Mouse (Mus musculus): ENCODE measurements around the gene Ano4.

DNA sequence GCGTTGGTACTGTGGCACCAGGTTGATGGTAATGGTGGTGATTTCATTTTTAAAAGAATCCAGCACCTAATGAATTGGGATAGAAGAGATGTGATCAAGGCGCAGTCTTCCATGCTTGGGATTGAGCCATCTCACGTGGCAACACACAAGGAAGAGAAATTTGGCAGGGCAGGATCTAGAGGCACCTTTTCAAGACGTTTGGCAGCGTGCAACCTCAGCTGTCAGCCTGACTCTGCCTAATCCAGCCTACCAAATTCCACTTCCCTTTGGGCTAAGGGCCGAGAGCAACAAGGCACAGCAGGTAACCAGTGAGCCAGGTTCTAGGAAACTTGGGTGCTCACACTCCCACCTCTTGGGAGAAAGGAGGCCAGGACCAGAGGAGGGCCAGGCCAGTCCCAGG is 1.0 kb upstream of the Ano4 start:
- no peak for TF ChIP-seq CTCF (IDR thresholded peaks at IDR 0.05; ENCODE audit: control insufficient read depth, insufficient read depth, insufficient replicate concordance, low read depth, low read length)
- TF ChIP-seq POLR2A (IDR thresholded peaks at IDR 0.05; ENCODE audit: control insufficient read depth, low read depth, low read length): no peak

All from testis, adult 2 months (tissue).